Mouse (Mus musculus): ENCODE measurements around the gene Ncbp1. TPM values are rescaled to one million over a fixed set of nuclear protein-coding genes. Genes with fewer than 3 reads are reported as not detected.
A peak's percentile ranks its signal among the peaks of the same experiment; 100 is the strongest.

Ncbp1 gene
- 87.5 and 91.0 TPM in 2 replicates for polyA plus RNA-seq (2015; fragmentation: Nextera tagmentation; extraction: Ambion mirVana)

GRCm38 (mm10) chr4:46138287-46139222 lies at the start of gene Ncbp1, which contains the start of gene Tstd2:
Gene Ncbp1 (plus strand): TSS chr4:46138613.
Gene Tstd2 (minus strand): TSS chr4:46138694.
- H3K27ac ChIP-seq, result peak within 1 kb of the TSS; percentile 97
- H3K4me3 ChIP-seq, result peak within 1 kb of the TSS; percentile 97
- H3K9me3 ChIP-seq, result no peaks in the 10 kb centered on the region
- WGBS, result under 1% methylated on average over 90 of the region's 90 CpGs
- peak; percentile 91 for ATAC-seq (ENCODE audit: low FRiP score)
- H3K4me2 ChIP-seq, result peak within 1 kb of the TSS; percentile 87
- H3K9ac ChIP-seq, result peak within 1 kb of the TSS; percentile 98
- H3K36me3 ChIP-seq, result peaks cover 20% of the 10 kb centered on the region
- peaks cover 33% of the 10 kb centered on the region for H3K4me1 ChIP-seq (replicated peaks)
- H3K27me3 ChIP-seq, result no peaks in the 10 kb centered on the region

- no peak overlapping the region for H3K27ac ChIP-seq
- H3K9me3 ChIP-seq, result no peaks in the 10 kb centered on the region
- WGBS, result 70% methylated on average over 14 of the region's 14 CpGs
- H3K4me3 ChIP-seq, result no peak overlapping the region
- no peak overlapping the region for H3K9ac ChIP-seq
- H3K27me3 ChIP-seq, result no peaks in the 10 kb centered on the region
- H3K4me1 ChIP-seq (replicated peaks), result peaks cover 33% of the 10 kb centered on the region
- no peak overlapping the region for H3K4me2 ChIP-seq
- no peaks in the 10 kb centered on the region for H3K36me3 ChIP-seq
- ATAC-seq (ENCODE audit: low FRiP score), result no peak
Observed at GRCm38 (mm10) chr4:46089524-46090125, 48.8 kb upstream of the Ncbp1 start.

GRCm38 (mm10) chr4:46092429-46093076 lies 45.9 kb upstream of the Ncbp1 start:
- Histone ChIP-seq H3K36me3 (no peaks in the 10 kb centered on the region), H3K27me3 (no peaks in the 10 kb centered on the region), H3K9me3 (no peaks in the 10 kb centered on the region), H3K4me2 (no peak overlapping the region), H3K4me3 (no peak overlapping the region), H3K9ac (no peak overlapping the region), H3K4me1 (replicated peaks) (peaks cover 22% of the 10 kb centered on the region), H3K27ac (no peak overlapping the region)
- WGBS, result 88% methylated on average over 5 of the region's 5 CpGs
- no peak for ATAC-seq (ENCODE audit: low FRiP score)

- no peak overlapping the region for H3K9ac ChIP-seq
- H3K4me1 ChIP-seq (replicated peaks), result peaks cover 15% of the 10 kb centered on the region
- H3K27me3 ChIP-seq, result no peaks in the 10 kb centered on the region
- H3K27ac ChIP-seq, result peak overlapping the region; percentile 27; the same call in 1 of the 2 replicates
- H3K36me3 ChIP-seq, result no peaks in the 10 kb centered on the region
- ATAC-seq (ENCODE audit: low FRiP score), result peak; percentile 44; the same call in 1 of the 2 replicates
- H3K9me3 ChIP-seq, result no peaks in the 10 kb centered on the region
- no peak overlapping the region for H3K4me3 ChIP-seq
- 63% methylated on average over 15 of the region's 15 CpGs for WGBS
- H3K4me2 ChIP-seq, result no peak overlapping the region
Observed at GRCm38 (mm10) chr4:46094916-46095825, 43.2 kb upstream of the Ncbp1 start.

GRCm38 (mm10) chr4:46095826-46096159 lies 42.6 kb upstream of the Ncbp1 start:
- Histone ChIP-seq H3K27ac (0 out of 2 replicates have a peak overlapping the region, but pooled peaks have one; percentile 27), H3K4me2 (no peak overlapping the region), H3K9me3 (no peaks in the 10 kb centered on the region), H3K36me3 (no peaks in the 10 kb centered on the region), H3K27me3 (no peaks in the 10 kb centered on the region), H3K9ac (no peak overlapping the region), H3K4me3 (no peak overlapping the region), H3K4me1 (replicated peaks) (peaks cover 19% of the 10 kb centered on the region)
- no peak for ATAC-seq (ENCODE audit: low FRiP score)
- 94% methylated on average over 3 of the region's 3 CpGs for WGBS

- no peaks in the 10 kb centered on the region for H3K9me3 ChIP-seq
Observed at GRCm38 (mm10) chr4:46096546-46096945, 41.9 kb upstream of the Ncbp1 start.

GRCm38 (mm10) chr4:46097591-46097990 lies 40.8 kb upstream of the Ncbp1 start:
- no peaks in the 10 kb centered on the region for H3K27me3 ChIP-seq
- no peaks in the 10 kb centered on the region for H3K9me3 ChIP-seq
- H3K36me3 ChIP-seq, result no peaks in the 10 kb centered on the region
- no peak overlapping the region for H3K9ac ChIP-seq
- H3K27ac ChIP-seq, result no peak overlapping the region
- H3K4me1 ChIP-seq (replicated peaks), result peaks cover 21% of the 10 kb centered on the region
- H3K4me2 ChIP-seq, result no peak overlapping the region
- H3K4me3 ChIP-seq, result no peak overlapping the region
- ATAC-seq (ENCODE audit: low FRiP score), result no peak
- 98% methylated on average over 2 of the region's 2 CpGs for WGBS

More at GRCm38 (mm10) chr4:46096546-46096945, 41.9 kb upstream of the Ncbp1 start:
- no peaks in the 10 kb centered on the region for H3K36me3 ChIP-seq
- no peak overlapping the region for H3K27ac ChIP-seq
- WGBS, result 90% methylated on average over 7 of the region's 7 CpGs
- H3K4me3 ChIP-seq, result no peak overlapping the region
- ATAC-seq (ENCODE audit: low FRiP score), result no peak
- no peak overlapping the region for H3K9ac ChIP-seq
- H3K27me3 ChIP-seq, result no peaks in the 10 kb centered on the region
- H3K4me1 ChIP-seq (replicated peaks), result peaks cover 24% of the 10 kb centered on the region
- H3K4me2 ChIP-seq, result no peak overlapping the region

GRCm38 (mm10) chr4:46099132-46099531 lies 39.3 kb upstream of the Ncbp1 start:
- 79% methylated on average over 9 of the region's 9 CpGs for WGBS
- Histone ChIP-seq H3K9me3 (no peaks in the 10 kb centered on the region), H3K27ac (no peak overlapping the region), H3K4me3 (no peak overlapping the region), H3K9ac (no peak overlapping the region), H3K4me2 (no peak overlapping the region), H3K36me3 (no peaks in the 10 kb centered on the region), H3K4me1 (replicated peaks) (peaks cover 12% of the 10 kb centered on the region), H3K27me3 (no peaks in the 10 kb centered on the region)
- no peak for ATAC-seq (ENCODE audit: low FRiP score)

- no peaks in the 10 kb centered on the region for H3K9me3 ChIP-seq
- H3K27me3 ChIP-seq, result no peaks in the 10 kb centered on the region
- H3K27ac ChIP-seq, result peak overlapping the region; percentile 58; the same call in 1 of the 2 replicates
- 70% methylated on average over 7 of the region's 7 CpGs for WGBS
- no peak for ATAC-seq (ENCODE audit: low FRiP score)
- H3K4me1 ChIP-seq (replicated peaks), result peaks cover 10% of the 10 kb centered on the region
- no peak overlapping the region; the same call in 1 of the 2 replicates for H3K9ac ChIP-seq
- no peak overlapping the region for H3K4me2 ChIP-seq
- H3K4me3 ChIP-seq, result no peak overlapping the region
- H3K36me3 ChIP-seq, result no peaks in the 10 kb centered on the region
Observed at GRCm38 (mm10) chr4:46100539-46100938, 37.9 kb upstream of the Ncbp1 start.

- Histone ChIP-seq H3K4me1 (replicated peaks) (peaks cover 10% of the 10 kb centered on the region), H3K27ac (peak overlapping the region; percentile 58; the same call in 1 of the 2 replicates), H3K4me2 (no peak overlapping the region), H3K27me3 (no peaks in the 10 kb centered on the region), H3K4me3 (no peak overlapping the region), H3K9me3 (no peaks in the 10 kb centered on the region), H3K36me3 (no peaks in the 10 kb centered on the region), H3K9ac (no peak overlapping the region)
- 35% methylated on average over 14 of the region's 14 CpGs for WGBS
- ATAC-seq (ENCODE audit: low FRiP score), result no peak
Observed at GRCm38 (mm10) chr4:46101211-46101711, 37.2 kb upstream of the Ncbp1 start.

GRCm38 (mm10) chr4:46102078-46102769 lies 36.2 kb upstream of the Ncbp1 start:
- no peak overlapping the region for H3K27ac ChIP-seq
- no peak overlapping the region for H3K4me2 ChIP-seq
- no peaks in the 10 kb centered on the region for H3K27me3 ChIP-seq
- H3K36me3 ChIP-seq, result no peaks in the 10 kb centered on the region
- H3K4me1 ChIP-seq (replicated peaks), result peaks cover 10% of the 10 kb centered on the region
- no peaks in the 10 kb centered on the region for H3K9me3 ChIP-seq
- WGBS, result 93% methylated on average over 10 of the region's 10 CpGs
- no peak overlapping the region for H3K4me3 ChIP-seq
- no peak overlapping the region for H3K9ac ChIP-seq
- no peak for ATAC-seq (ENCODE audit: low FRiP score)

Data from hindbrain, embryonic 13.5 days (tissue).